Mouse (Mus musculus): ENCODE measurements at regions not wholly inside any gene's neighbourhood (a gene's known extent, or its start where the extent isn't known, plus 50 kb on each side); places are given as distances from the start of the nearest gene placed in this dataset.

DNA sequence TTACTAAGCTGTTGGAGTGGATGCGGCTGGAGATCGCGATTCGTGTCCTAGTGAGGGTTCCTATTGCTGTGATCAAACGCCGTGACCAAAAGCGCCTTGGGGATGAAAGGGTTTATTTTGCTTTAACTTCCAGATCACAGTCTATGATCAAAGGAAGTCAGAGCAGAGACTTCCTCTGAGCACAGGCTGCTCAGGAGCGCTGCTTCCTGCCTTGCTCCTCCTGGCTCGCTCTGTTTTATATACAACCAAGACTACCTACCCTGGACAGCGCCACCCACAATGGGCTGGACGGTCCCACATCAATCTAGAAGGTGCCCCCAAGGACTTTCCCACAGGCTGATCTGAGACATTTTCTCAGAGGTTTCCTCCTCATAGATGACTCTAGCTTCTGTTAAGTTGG is 126.6 kb upstream of the Dlk1 start:
- TF ChIP-seq CTCF (IDR thresholded peaks at IDR 0.05; ENCODE audit: extremely low read depth, insufficient read depth, insufficient read length, insufficient replicate concordance), result no peak
- no peak for TF ChIP-seq POLR2A (IDR thresholded peaks at IDR 0.05; ENCODE audit: low read depth, low read length)
